ENCODE assay signal across 8 mouse cellular contexts in the genomic region with DNA sequence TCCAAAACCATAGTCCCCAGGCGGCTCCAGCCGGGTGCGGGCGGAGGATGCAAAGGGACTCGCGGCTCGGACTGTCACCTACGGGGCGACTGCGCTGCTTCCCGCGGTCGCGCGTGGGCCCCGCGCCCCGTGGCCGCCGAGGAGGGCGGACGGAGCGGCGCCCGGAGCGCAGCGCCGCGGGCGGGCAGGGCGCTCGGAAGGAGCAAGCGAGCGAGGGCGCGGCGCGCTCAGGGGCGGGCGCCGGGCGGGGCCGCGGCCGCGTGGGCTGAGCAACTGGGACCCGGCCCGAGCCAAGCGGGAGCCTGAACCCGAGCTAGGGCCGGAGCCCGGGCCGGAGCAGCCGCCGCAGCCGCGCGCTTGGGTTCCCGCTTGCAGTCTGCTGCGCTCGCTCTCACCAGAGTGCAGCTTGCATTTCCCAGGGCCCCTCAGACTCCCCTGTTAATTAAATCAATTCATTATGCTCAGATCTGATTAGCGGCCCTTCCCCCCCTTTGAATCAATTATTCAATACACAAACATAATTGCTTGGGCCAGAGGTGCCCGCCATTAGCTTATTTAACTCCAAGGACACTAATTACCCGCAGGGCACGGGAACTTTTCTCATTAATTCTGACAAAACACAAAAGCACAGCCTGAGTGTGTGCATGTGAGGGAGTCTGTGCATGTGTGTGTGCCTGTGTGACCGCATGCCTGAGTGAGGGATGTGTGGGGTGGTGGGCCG. TPM values are rescaled to one million over a fixed set of nuclear protein-coding genes. Genes with fewer than 3 reads are reported as not detected.
DNase-seq lines count a peak whose midpoint lies in the region; ATAC-seq and TF ChIP-seq lines count a peak whose summit lies in the region.

A gene (minus strand): TSS at position 259 of the 721 bp plus-strand sequence.

- peak; percentile 80 for ATAC-seq in lung, embryonic 15.5 days (ENCODE audit: borderline replicate concordance, extremely low read depth, low FRiP score, low TSS enrichment)
- ATAC-seq in intestine, embryonic 16.5 days = peak; percentile 90
- peak; percentile 82 for ATAC-seq in limb, embryonic 14.5 days (ENCODE audit: low FRiP score, low read depth)
- peak; percentile 76 for ATAC-seq in neural tube, embryonic 12.5 days (ENCODE audit: low FRiP score, low read depth)
- ATAC-seq in CD4-positive, CD25-positive, alpha-beta regulatory T cell, adult 4 months = no peak

- H3K9me3 ChIP-seq in lung, embryonic 15.5 days = no peaks in the 10 kb centered on the region
- H3K9me3 ChIP-seq in intestine, embryonic 16.5 days (ENCODE audit: control insufficient read depth, low read length) = no peaks in the 10 kb centered on the region
- no peaks in the 10 kb centered on the region for H3K9me3 ChIP-seq in limb, embryonic 14.5 days (ENCODE audit: control insufficient read depth, low read length)
- H3K9me3 ChIP-seq in neural tube, embryonic 12.5 days = no peaks in the 10 kb centered on the region

- TF ChIP-seq POLR2A in limb, embryonic 14.5 days (IDR thresholded peaks at IDR 0.05; ENCODE audit: borderline replicate concordance, extremely low read depth, insufficient read depth, insufficient read length) = no peak

- H3K4me1 ChIP-seq in lung, embryonic 15.5 days = peaks cover 13% of the 10 kb centered on the region
- peaks cover 8% of the 10 kb centered on the region for H3K4me1 ChIP-seq in intestine, embryonic 16.5 days (ENCODE audit: control insufficient read depth, insufficient read depth, low read length)
- peaks cover 11% of the 10 kb centered on the region for H3K4me1 ChIP-seq in limb, embryonic 14.5 days (ENCODE audit: control insufficient read depth, insufficient read depth, low read length)
- peaks cover 24% of the 10 kb centered on the region for H3K4me1 ChIP-seq in neural tube, embryonic 12.5 days

- H3K4me2 ChIP-seq in lung, embryonic 15.5 days = peak within 1 kb of the TSS; percentile 93
- H3K4me2 ChIP-seq in intestine, embryonic 16.5 days (ENCODE audit: low read depth, low read length) = peak within 1 kb of the TSS; percentile 100
- peak within 1 kb of the TSS; percentile 99 for H3K4me2 ChIP-seq in limb, embryonic 14.5 days (replicated peaks; ENCODE audit: low read depth, low read length, severe bottlenecking)
- peak within 1 kb of the TSS; percentile 98 for H3K4me2 ChIP-seq in neural tube, embryonic 12.5 days (replicated peaks)

- WGBS in lung, embryonic 15.5 days = under 1% methylated on average over 58 of the region's 67 CpGs
- WGBS in intestine, embryonic 16.5 days = under 1% methylated on average over 48 of the region's 67 CpGs
- under 1% methylated on average over 37 of the region's 67 CpGs for WGBS in limb, embryonic 14.5 days
- WGBS in neural tube, embryonic 12.5 days = under 1% methylated on average over 66 of the region's 67 CpGs

- peak within 1 kb of the TSS; percentile 54 for H3K4me3 ChIP-seq in lung, embryonic 15.5 days
- H3K4me3 ChIP-seq in intestine, embryonic 16.5 days (ENCODE audit: low read length) = peak within 1 kb of the TSS; percentile 65
- H3K4me3 ChIP-seq in limb, embryonic 14.5 days (replicated peaks; ENCODE audit: low read length) = peak within 1 kb of the TSS; percentile 68
- H3K4me3 ChIP-seq in neural tube, embryonic 12.5 days = peak within 1 kb of the TSS; percentile 62

- peaks cover 56% of the 10 kb centered on the region for H3K27me3 ChIP-seq in lung, embryonic 15.5 days
- peaks cover 39% of the 10 kb centered on the region for H3K27me3 ChIP-seq in intestine, embryonic 16.5 days (replicated peaks; ENCODE audit: control insufficient read depth, insufficient read depth, low read length)
- peaks cover 11% of the 10 kb centered on the region for H3K27me3 ChIP-seq in limb, embryonic 14.5 days (ENCODE audit: control insufficient read depth, insufficient read depth, low read length)
- peaks cover 26% of the 10 kb centered on the region for H3K27me3 ChIP-seq in neural tube, embryonic 12.5 days (replicated peaks)

- no peaks in the 10 kb centered on the region for H3K36me3 ChIP-seq in lung, embryonic 15.5 days
- no peaks in the 10 kb centered on the region for H3K36me3 ChIP-seq in intestine, embryonic 16.5 days (ENCODE audit: control insufficient read depth, insufficient read depth, low read length)
- no peaks in the 10 kb centered on the region for H3K36me3 ChIP-seq in limb, embryonic 14.5 days (ENCODE audit: control insufficient read depth, insufficient read depth, low read length)
- no peaks in the 10 kb centered on the region for H3K36me3 ChIP-seq in neural tube, embryonic 12.5 days

- H3K27ac ChIP-seq in lung, embryonic 15.5 days = no peak within 1 kb of the TSS
- no peak within 1 kb of the TSS for H3K27ac ChIP-seq in intestine, embryonic 16.5 days (ENCODE audit: low read length)
- peak within 1 kb of the TSS; percentile 48; the same call in 1 of the 2 replicates for H3K27ac ChIP-seq in limb, embryonic 14.5 days (replicated peaks; ENCODE audit: low read depth, low read length)
- H3K27ac ChIP-seq in neural tube, embryonic 12.5 days = no peak within 1 kb of the TSS

- peak within 1 kb of the TSS; percentile 59 for H3K9ac ChIP-seq in lung, embryonic 15.5 days
- peak within 1 kb of the TSS; percentile 68 for H3K9ac ChIP-seq in intestine, embryonic 16.5 days (ENCODE audit: low read depth, low read length)
- peak within 1 kb of the TSS; percentile 70 for H3K9ac ChIP-seq in limb, embryonic 14.5 days (ENCODE audit: low read depth, low read length, severe bottlenecking)
- peak within 1 kb of the TSS; percentile 69 for H3K9ac ChIP-seq in neural tube, embryonic 12.5 days

- DNase-seq in lung, postnatal 25 days (ENCODE audit: low spot score) = no peak
- DNase-seq in cerebellum, adult 18-20 months = peak; percentile 48 to 73
- DNase-seq in gastrocnemius, postnatal 10 days = peak; percentile 56
- peak; percentile 15 for DNase-seq in limb, embryonic 14.5 days (ENCODE audit: low spot score)

RNA-seq across cellular contexts. Expression of the gene that starts here (rescaled TPM):
- 13.8 and 14.5 TPM in 2 replicates for polyA plus RNA-seq in lung, embryonic 15.5 days (2015; fragmentation: Nextera tagmentation; extraction: Ambion mirVana)
- total RNA-seq in gastrocnemius, postnatal 10 days (2021) = 1 to 10 TPM; 4.5 to 4.7 TPM
- polyA plus RNA-seq in intestine, embryonic 16.5 days (2015; fragmentation: Nextera tagmentation; extraction: Ambion mirVana) = 1.7 and 2.6 TPM in 2 replicates
- 38.0 and 41.4 TPM in 2 replicates for polyA plus RNA-seq in limb, embryonic 14.5 days (2012; rRNA removed)
- polyA plus RNA-seq in limb, embryonic 14.5 days (2014; fragmentation: Nextera tagmentation; extraction: Ambion mirVana) = 44.8 and 47.8 TPM in 2 replicates
- polyA plus RNA-seq in neural tube, embryonic 12.5 days (2016; fragmentation: Nextera tagmentation; extraction: Ambion mirVana) = 24.3 and 27.0 TPM in 2 replicates
- not detected for polyA plus RNA-seq in CD4-positive, CD25-positive, alpha-beta regulatory T cell, adult 4 months (2017; shearing (Covaris generic))
